41 mouse cellular contexts compared by ENCODE assay signal in the genomic region with DNA sequence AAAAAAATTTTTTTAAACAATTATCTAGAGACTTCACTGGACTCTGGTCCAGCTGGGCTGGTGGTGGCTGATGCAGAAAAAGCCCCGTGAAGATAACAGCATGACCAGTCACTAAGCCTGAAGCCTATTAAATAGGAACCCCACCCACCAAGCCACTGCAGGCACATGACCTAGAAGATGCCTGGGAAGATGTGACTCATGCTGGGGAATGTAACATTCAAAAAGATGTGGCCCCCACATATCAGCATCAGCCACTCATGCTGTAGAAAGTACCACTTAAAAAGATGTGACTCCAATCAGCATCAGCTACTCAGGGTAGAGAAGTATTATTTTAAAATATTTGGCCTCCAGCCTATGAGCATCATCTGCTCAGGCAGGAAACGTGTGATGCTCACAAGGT. TPM values are rescaled to one million over a fixed set of nuclear protein-coding genes. Genes with fewer than 3 reads are reported as not detected.
DNase-seq lines count a peak whose midpoint lies in the region; ATAC-seq lines count a peak whose summit lies in the region.
"Had no signal": no experiment of that assay in that cellular context is flagged by ENCODE, and none has a peak within 500 bp of the region (broad histone marks: within the 10 kb centered on the region; RNA-seq: fewer than 3 reads in every experiment).

No protein-coding gene starts in this region.

- WGBS in heart, embryonic 15.5 days: 25% methylated on average over 2 of the region's 2 CpGs
- WGBS in midbrain, embryonic 11.5 days: 84% methylated on average over 2 of the region's 2 CpGs
- 54% methylated on average over 2 of the region's 2 CpGs for WGBS in kidney, embryonic 16.5 days

- no peaks in the 10 kb centered on the region for H3K9me3 ChIP-seq in heart, embryonic 15.5 days (replicated peaks)
- no peaks in the 10 kb centered on the region for H3K9me3 ChIP-seq in midbrain, embryonic 11.5 days (ENCODE audit: control insufficient read depth, low read length)
- no peaks in the 10 kb centered on the region for H3K9me3 ChIP-seq in kidney, embryonic 16.5 days (ENCODE audit: low read length)
- H3K9me3 ChIP-seq: forebrain, embryonic 15.5 days; G1E; heart, embryonic 13.5 days; hindbrain, embryonic 13.5 days; kidney, embryonic 15.5 days; liver, embryonic 12.5 days; midbrain, embryonic 12.5 days had no signal

- ATAC-seq in heart, embryonic 15.5 days (replicated peaks; ENCODE audit: insufficient number of reproducible peaks, insufficient read depth, low FRiP score, low read depth): 0 out of 2 replicates have a peak, but pooled peaks have one; percentile 13
- ATAC-seq in midbrain, embryonic 11.5 days (ENCODE audit: low FRiP score): no peak
- ATAC-seq in kidney, embryonic 16.5 days (ENCODE audit: low FRiP score, low TSS enrichment): no peak
- ATAC-seq: forebrain, embryonic 15.5 days; liver, embryonic 12.5 days; liver, postnatal 0 days had no signal

- H3K4me3 ChIP-seq in heart, embryonic 15.5 days: no peak overlapping the region
- H3K4me3 ChIP-seq in midbrain, embryonic 11.5 days (ENCODE audit: low read depth, low read length): no peak overlapping the region
- H3K4me3 ChIP-seq in kidney, embryonic 16.5 days (ENCODE audit: low read length): no peak overlapping the region
- H3K4me3 ChIP-seq: forebrain, embryonic 15.5 days; gastrocnemius, adult 2 months; heart, adult 2 months; heart, embryonic 13.5 days; hindbrain, embryonic 13.5 days; kidney, embryonic 15.5 days; liver, embryonic 12.5 days; midbrain, embryonic 12.5 days had no signal

- no peak overlapping the region for H3K9ac ChIP-seq in heart, embryonic 15.5 days
- no peak overlapping the region for H3K9ac ChIP-seq in midbrain, embryonic 11.5 days (ENCODE audit: low read length)
- no peak overlapping the region for H3K9ac ChIP-seq in kidney, embryonic 16.5 days (replicated peaks; ENCODE audit: low read length)
- H3K9ac ChIP-seq: forebrain, embryonic 15.5 days; heart, embryonic 13.5 days; hindbrain, embryonic 13.5 days; kidney, embryonic 15.5 days; liver, embryonic 12.5 days; liver, postnatal 0 days; midbrain, embryonic 12.5 days had no signal

- intact Hi-C loops in heart, postnatal 14 days (cut with DNase I): no loop called here

- no peak for DNase-seq in heart, postnatal 14 days
- DNase-seq in 416B (ENCODE audit: low read depth): peak; percentile 45
- DNase-seq in brain, adult 2 months (ENCODE audit: low read depth, low spot score): peak; percentile 67
- DNase-seq in splenic B cell, adult 2 months (ENCODE audit: low read depth, low spot score): peak; percentile 50
- DNase-seq in midbrain, embryonic 11.5 days (ENCODE audit: low spot score, missing footprints): no peak
- DNase-seq: adrenal gland, postnatal 25 days; cerebellum, adult 11 months; cerebellum, adult 9-10 months; cerebellum, postnatal 36 days; gastrocnemius, adult 2 months; gastrocnemius, postnatal 36 days; heart, adult 2 months; heart, postnatal 4 days; kidney, adult 18-20 months; kidney, postnatal 4 days; left cerebral cortex, postnatal 4 days; liver, postnatal 0 days; lung, postnatal 36 days; retina, postnatal 1 day; spleen, adult 18-20 months; thymus, adult 2 months; thymus, postnatal 36 days had no signal

- H3K27ac ChIP-seq in heart, embryonic 15.5 days: no peak overlapping the region
- H3K27ac ChIP-seq in midbrain, embryonic 11.5 days (ENCODE audit: low read depth, low read length): no peak overlapping the region
- H3K27ac ChIP-seq in kidney, embryonic 16.5 days (ENCODE audit: low read length): no peak overlapping the region
- H3K27ac ChIP-seq: forebrain, embryonic 15.5 days; gastrocnemius, adult 2 months; heart, adult 2 months; heart, embryonic 13.5 days; hindbrain, embryonic 13.5 days; kidney, embryonic 15.5 days; liver, embryonic 12.5 days; midbrain, embryonic 12.5 days had no signal

- no peaks in the 10 kb centered on the region for H3K27me3 ChIP-seq in heart, embryonic 15.5 days
- H3K27me3 ChIP-seq in splenic B cell, adult 2 months (ENCODE audit: control insufficient read depth, insufficient read depth, low read length, poor library complexity, severe bottlenecking): no peaks in the 10 kb centered on the region
- no peaks in the 10 kb centered on the region for H3K27me3 ChIP-seq in midbrain, embryonic 11.5 days (ENCODE audit: control insufficient read depth, insufficient read depth, low read length)
- no peaks in the 10 kb centered on the region for H3K27me3 ChIP-seq in kidney, embryonic 16.5 days (ENCODE audit: insufficient read depth, low read length)
- H3K27me3 ChIP-seq: forebrain, embryonic 15.5 days; heart, embryonic 13.5 days; hindbrain, embryonic 13.5 days; kidney, embryonic 15.5 days; liver, embryonic 12.5 days; midbrain, embryonic 12.5 days had no signal

- peaks cover 29% of the 10 kb centered on the region for H3K4me1 ChIP-seq in heart, embryonic 15.5 days (replicated peaks)
- H3K4me1 ChIP-seq in midbrain, embryonic 11.5 days (ENCODE audit: control insufficient read depth, insufficient read depth, low read length): no peaks in the 10 kb centered on the region
- no peaks in the 10 kb centered on the region for H3K4me1 ChIP-seq in kidney, embryonic 16.5 days (ENCODE audit: insufficient read depth, low read length)
- H3K4me1 ChIP-seq: forebrain, embryonic 15.5 days; hindbrain, embryonic 13.5 days; kidney, embryonic 15.5 days; midbrain, embryonic 12.5 days had no signal

- H3K36me3 ChIP-seq in heart, embryonic 15.5 days: no peaks in the 10 kb centered on the region
- H3K36me3 ChIP-seq in splenic B cell, adult 2 months (ENCODE audit: control insufficient read depth, insufficient read depth, low read length, poor library complexity, severe bottlenecking): no peaks in the 10 kb centered on the region
- H3K36me3 ChIP-seq in midbrain, embryonic 11.5 days (ENCODE audit: control insufficient read depth, insufficient read depth, low read length): no peaks in the 10 kb centered on the region
- H3K36me3 ChIP-seq in kidney, embryonic 16.5 days (ENCODE audit: insufficient read depth, low read length): no peaks in the 10 kb centered on the region
- H3K36me3 ChIP-seq: forebrain, embryonic 15.5 days; G1E; heart, embryonic 13.5 days; hindbrain, embryonic 13.5 days; kidney, embryonic 15.5 days; liver, embryonic 12.5 days; midbrain, embryonic 12.5 days had no signal

- H3K4me2 ChIP-seq in heart, embryonic 15.5 days: no peak overlapping the region
- no peak overlapping the region for H3K4me2 ChIP-seq in midbrain, embryonic 11.5 days
- no peak overlapping the region for H3K4me2 ChIP-seq in kidney, embryonic 16.5 days (replicated peaks; ENCODE audit: low read depth, low read length)
- H3K4me2 ChIP-seq: forebrain, embryonic 15.5 days; heart, embryonic 13.5 days; hindbrain, embryonic 13.5 days; kidney, embryonic 15.5 days; liver, embryonic 12.5 days; midbrain, embryonic 12.5 days had no signal

RNA-seq across cellular contexts. Expression of a gene that starts 8.4 kb away (rescaled TPM):
- 36.9 and 37.6 TPM in 2 replicates for polyA plus RNA-seq in heart, embryonic 15.5 days (2015; fragmentation: Nextera tagmentation; extraction: Ambion mirVana)
- 10 to 100 TPM; 63.3 to 64.3 TPM for total RNA-seq in heart, postnatal 14 days (2021)
- polyA plus RNA-seq in midbrain, embryonic 11.5 days (2014; fragmentation: Nextera tagmentation; extraction: Ambion mirVana): 40.3 and 42.6 TPM in 2 replicates
- polyA plus RNA-seq in kidney, embryonic 16.5 days (2015; fragmentation: Nextera tagmentation; extraction: Ambion mirVana): 40.5 and 48.3 TPM in 2 replicates

RNA-seq across cellular contexts. Expression of a gene that starts 46.1 kb away (rescaled TPM):
- not detected in 2 replicates for polyA plus RNA-seq in heart, embryonic 15.5 days (2015; fragmentation: Nextera tagmentation; extraction: Ambion mirVana)
- not detected for total RNA-seq in heart, postnatal 14 days (2021)
- polyA plus RNA-seq in midbrain, embryonic 11.5 days (2014; fragmentation: Nextera tagmentation; extraction: Ambion mirVana): not detected in 2 replicates
- polyA plus RNA-seq in kidney, embryonic 16.5 days (2015; fragmentation: Nextera tagmentation; extraction: Ambion mirVana): not detected in 2 replicates
- total RNA-seq: adrenal gland, adult 18-20 months; adrenal gland, postnatal 25 days; G1E; gastrocnemius, adult 2 months; gastrocnemius, postnatal 36 days; heart, adult 2 months; heart, postnatal 4 days; layer of hippocampus, adult 8-10 months; layer of hippocampus, postnatal 25 days; left cerebral cortex, adult 8-10 months; left cerebral cortex, postnatal 4 days; megakaryocyte, adult 5-6 weeks had no signal
- polyA plus RNA-seq: embryonic facial prominence, embryonic 11.5 days; forebrain, embryonic 15.5 days; frontal cortex, adult 2 months; G1E; heart, adult 2 months; heart, embryonic 13.5 days; hindbrain, embryonic 13.5 days; kidney, embryonic 15.5 days; limb, embryonic 14.5 days; liver, embryonic 12.5 days; liver, postnatal 0 days; lung, embryonic 16.5 days; midbrain, embryonic 12.5 days; neural tube, embryonic 14.5 days; thymus, adult 2 months had no signal

RNA-seq across cellular contexts. Expression of a gene that starts 54.4 kb away (rescaled TPM):
- polyA plus RNA-seq in heart, embryonic 15.5 days (2015; fragmentation: Nextera tagmentation; extraction: Ambion mirVana): 4.0 and 6.2 TPM in 2 replicates
- total RNA-seq in heart, postnatal 14 days (2021): 1 to 10 TPM; 1.9 to 2.5 TPM
- 5.7 and 6.2 TPM in 2 replicates for polyA plus RNA-seq in midbrain, embryonic 11.5 days (2014; fragmentation: Nextera tagmentation; extraction: Ambion mirVana)
- 96.6 and 128 TPM in 2 replicates for polyA plus RNA-seq in kidney, embryonic 16.5 days (2015; fragmentation: Nextera tagmentation; extraction: Ambion mirVana)

RNA-seq across cellular contexts. Expression of a gene that starts 58.2 kb away (rescaled TPM):
- 20.7 and 23.3 TPM in 2 replicates for polyA plus RNA-seq in heart, embryonic 15.5 days (2015; fragmentation: Nextera tagmentation; extraction: Ambion mirVana)
- total RNA-seq in heart, postnatal 14 days (2021): 10 to 100 TPM; 10.2 TPM
- polyA plus RNA-seq in midbrain, embryonic 11.5 days (2014; fragmentation: Nextera tagmentation; extraction: Ambion mirVana): 33.6 and 40.7 TPM in 2 replicates
- polyA plus RNA-seq in kidney, embryonic 16.5 days (2015; fragmentation: Nextera tagmentation; extraction: Ambion mirVana): 35.3 and 41.1 TPM in 2 replicates

RNA-seq across cellular contexts. Expression of a gene that starts 58.6 kb away (rescaled TPM):
- polyA plus RNA-seq in heart, embryonic 15.5 days (2015; fragmentation: Nextera tagmentation; extraction: Ambion mirVana): 1.6 and 5.0 TPM in 2 replicates
- total RNA-seq in heart, postnatal 14 days (2021): 1 to 10 TPM in 1 of 2 experiments, under 1 TPM in 1; 0.68 to 1.0 TPM
- polyA plus RNA-seq in midbrain, embryonic 11.5 days (2014; fragmentation: Nextera tagmentation; extraction: Ambion mirVana): 57.8 and 64.5 TPM in 2 replicates
- 5.0 and 6.0 TPM in 2 replicates for polyA plus RNA-seq in kidney, embryonic 16.5 days (2015; fragmentation: Nextera tagmentation; extraction: Ambion mirVana)

Comparison
In these comparisons a context has a peak if more than half of its experiments do, and no peak if none do; other contexts are left out.
1. DNase-seq: peak in 416B (single experiment), brain, adult 2 months (single experiment) and splenic B cell, adult 2 months (single experiment); none in heart, postnatal 14 days (0 of 2) and midbrain, embryonic 11.5 days (single experiment).
2. RNA of a gene that starts 54.4 kb away (polyA plus RNA-seq): 96.6 to 128 TPM in kidney, embryonic 16.5 days; 5.7 to 6.2 TPM in midbrain, embryonic 11.5 days and 4.0 to 6.2 TPM in heart, embryonic 15.5 days; every median in the first group is over 10 times any median in the second.